Comparison of ENCODE assay signal across 25 mouse cellular contexts in the genomic region with DNA sequence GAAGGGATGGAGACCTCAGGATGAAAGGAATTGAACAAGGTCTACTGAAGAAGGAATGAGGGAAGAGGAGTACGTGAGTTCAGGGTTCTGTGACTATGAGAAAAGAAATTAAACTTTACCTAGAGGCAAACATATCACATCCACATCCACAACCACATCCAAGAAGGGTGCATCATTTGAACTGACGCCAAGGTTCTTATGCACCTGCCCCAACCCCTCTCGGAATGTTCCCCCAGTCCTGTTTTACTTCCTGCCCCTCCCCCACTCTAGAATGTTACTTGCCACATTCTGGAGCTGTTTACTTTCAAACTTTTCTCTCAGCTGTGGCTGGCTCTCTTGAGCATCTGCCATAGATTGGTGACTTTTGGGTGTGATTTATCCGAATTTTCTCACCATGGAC. TPM values are rescaled to one million over a fixed set of nuclear protein-coding genes. Genes with fewer than 3 reads are reported as not detected.
"Had no signal": no experiment of that assay in that cellular context is flagged by ENCODE, and none has a peak within 500 bp of the region (broad histone marks: within the 10 kb centered on the region; RNA-seq: fewer than 3 reads in every experiment).

Gene Nutm2 (plus strand): TSS at position 301 of the 400 bp plus-strand sequence.

- H3K27ac ChIP-seq: neural tube, embryonic 12.5 days; neural tube, embryonic 13.5 days; neural tube, embryonic 15.5 days; stomach, embryonic 15.5 days; stomach, postnatal 0 days had no signal

- H3K4me1 ChIP-seq: neural tube, embryonic 12.5 days; neural tube, embryonic 13.5 days; neural tube, embryonic 15.5 days; stomach, embryonic 15.5 days had no signal

- H3K36me3 ChIP-seq: neural tube, embryonic 12.5 days; neural tube, embryonic 13.5 days; neural tube, embryonic 15.5 days; stomach, embryonic 15.5 days had no signal

- H3K27me3 ChIP-seq: neural tube, embryonic 12.5 days; neural tube, embryonic 13.5 days; neural tube, embryonic 15.5 days; stomach, embryonic 15.5 days had no signal

- DNase-seq: retina, postnatal 1 day; right cerebral cortex, adult 18-20 months; right cerebral cortex, postnatal 14 days; right cerebral cortex, postnatal 25 days; right cerebral cortex, postnatal 4 days; spleen, adult 18-20 months; thymus, adult 18-20 months; thymus, adult 2 months; thymus, postnatal 14 days; thymus, postnatal 25 days; thymus, postnatal 36 days; thymus, postnatal 4 days had no signal

- H3K4me3 ChIP-seq: neural tube, embryonic 12.5 days; neural tube, embryonic 13.5 days; neural tube, embryonic 15.5 days; stomach, embryonic 15.5 days had no signal

RNA-seq across cellular contexts. Expression of gene Nutm2, which starts in this region (rescaled TPM):
- polyA plus RNA-seq: neural tube, embryonic 11.5 days; neural tube, embryonic 12.5 days; neural tube, embryonic 13.5 days; neural tube, embryonic 14.5 days; neural tube, embryonic 15.5 days; small intestine, adult 2 months; spleen, adult 2 months; stomach, embryonic 14.5 days; stomach, embryonic 15.5 days; stomach, embryonic 16.5 days; stomach, postnatal 0 days; thymus, adult 2 months; thymus, postnatal 0 days; urinary bladder, adult 2 months had no signal
